Mouse (Mus musculus): Measurements from ENCODE around the gene Lin54. TPM values are rescaled to one million over a fixed set of nuclear protein-coding genes. Genes with fewer than 3 reads are reported as not detected.

Lin54 gene
- polyA plus RNA-seq, 1 experiment: 13.8 TPM

DNA sequence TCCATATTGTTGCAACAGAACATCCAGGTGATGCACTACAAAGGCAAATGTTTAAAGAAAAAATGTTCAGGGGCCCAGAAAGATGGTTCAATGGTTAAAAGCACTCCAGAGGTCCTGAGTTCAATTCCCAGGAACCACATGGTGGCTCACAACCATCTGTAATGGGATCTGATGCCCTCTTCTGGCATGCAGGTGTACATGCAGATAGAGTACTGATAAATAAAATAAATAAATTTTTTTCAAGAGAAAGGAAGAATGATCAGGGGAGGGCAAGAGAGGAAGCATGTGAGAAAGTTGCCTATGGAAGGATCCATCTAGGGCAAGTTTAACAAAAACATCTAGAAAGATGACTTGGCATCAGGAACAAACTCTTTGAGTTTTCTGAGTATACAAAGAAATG is 12.1 kb upstream of the Lin54 start:
- Histone ChIP-seq H3K4me3 (ENCODE audit: control insufficient read depth, low read depth, low read length) (no peak overlapping the region), H3K4me1 (ENCODE audit: control insufficient read depth, insufficient read depth, low read length) (no peaks in the 10 kb centered on the region; the same call in 1 of the 2 replicates), H3K36me3 (ENCODE audit: control insufficient read depth, insufficient read depth, low read length) (no peaks in the 10 kb centered on the region), H3K27me3 (ENCODE audit: control insufficient read depth, insufficient read depth, low read length) (no peaks in the 10 kb centered on the region), H3K27ac (ENCODE audit: control insufficient read depth, insufficient read depth, low read depth, low read length) (no peak overlapping the region)
- TF ChIP-seq CTCF (IDR thresholded peaks at IDR 0.05; ENCODE audit: control insufficient read depth, insufficient read depth, insufficient replicate concordance, low read depth, low read length) (no peak), POLR2A (IDR thresholded peaks at IDR 0.05; ENCODE audit: control insufficient read depth, low read depth, low read length) (no peak)

DNA sequence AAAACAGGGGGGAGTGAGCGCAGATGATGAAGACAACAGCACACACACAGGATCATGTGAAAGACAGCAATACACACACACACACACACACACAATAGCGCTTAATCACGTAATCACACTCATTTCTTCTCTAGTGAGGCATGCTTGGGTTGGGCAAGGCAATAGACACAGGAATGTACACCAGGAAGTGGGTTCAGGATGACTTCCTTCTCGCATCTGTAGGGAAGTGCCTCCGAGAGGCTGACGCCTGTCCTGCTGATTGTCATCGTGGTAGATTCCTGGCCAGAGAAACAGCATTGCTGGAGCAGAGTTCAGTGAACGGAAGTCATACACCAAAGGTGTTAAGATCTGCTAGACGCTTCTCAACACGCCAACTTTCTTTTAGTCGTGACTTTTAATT is 8.8 kb upstream of the Lin54 start:
- H3K27ac ChIP-seq (ENCODE audit: control insufficient read depth, insufficient read depth, low read depth, low read length): no peak overlapping the region
- no peaks in the 10 kb centered on the region for H3K4me1 ChIP-seq (ENCODE audit: control insufficient read depth, insufficient read depth, low read length)
- no peaks in the 10 kb centered on the region for H3K36me3 ChIP-seq (ENCODE audit: control insufficient read depth, insufficient read depth, low read length)
- no peaks in the 10 kb centered on the region for H3K27me3 ChIP-seq (ENCODE audit: control insufficient read depth, insufficient read depth, low read length)
- H3K4me3 ChIP-seq (ENCODE audit: control insufficient read depth, low read depth, low read length): no peak overlapping the region
- TF ChIP-seq CTCF (IDR thresholded peaks at IDR 0.05; ENCODE audit: control insufficient read depth, insufficient read depth, insufficient replicate concordance, low read depth, low read length) (no peak), POLR2A (IDR thresholded peaks at IDR 0.05; ENCODE audit: control insufficient read depth, low read depth, low read length) (no peak)

DNA sequence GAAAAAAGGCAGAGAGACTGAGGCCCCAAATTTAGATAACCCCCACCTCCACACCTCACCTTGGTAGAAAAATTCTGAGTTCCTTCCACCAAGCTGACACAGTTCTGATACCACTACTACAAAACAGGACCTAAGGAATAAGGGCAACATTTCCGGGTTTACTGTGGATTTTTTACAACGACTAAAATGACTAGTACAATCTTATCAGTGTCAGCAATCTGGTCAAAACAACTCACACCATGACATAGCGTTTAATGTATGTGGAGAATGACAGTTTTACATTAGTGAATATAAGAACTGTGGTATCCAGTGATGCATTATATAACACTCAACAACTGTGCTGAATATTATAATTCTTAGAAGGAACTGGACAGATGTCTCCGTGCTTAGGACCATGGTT is 828 bp upstream of the Lin54 start:
- Histone ChIP-seq H3K4me1 (ENCODE audit: control insufficient read depth, insufficient read depth, low read length) (peaks cover 8% of the 10 kb centered on the region), H3K27me3 (ENCODE audit: control insufficient read depth, insufficient read depth, low read length) (no peaks in the 10 kb centered on the region), H3K27ac (ENCODE audit: control insufficient read depth, insufficient read depth, low read depth, low read length) (no peak overlapping the region), H3K36me3 (ENCODE audit: control insufficient read depth, insufficient read depth, low read length) (no peaks in the 10 kb centered on the region), H3K4me3 (ENCODE audit: control insufficient read depth, low read depth, low read length) (peak overlapping the region; percentile 18; the same call in 1 of the 2 replicates)
- TF ChIP-seq CTCF (IDR thresholded peaks at IDR 0.05; ENCODE audit: control insufficient read depth, insufficient read depth, insufficient replicate concordance, low read depth, low read length) (no peak), POLR2A (IDR thresholded peaks at IDR 0.05; ENCODE audit: control insufficient read depth, low read depth, low read length) (no peak)

DNA sequence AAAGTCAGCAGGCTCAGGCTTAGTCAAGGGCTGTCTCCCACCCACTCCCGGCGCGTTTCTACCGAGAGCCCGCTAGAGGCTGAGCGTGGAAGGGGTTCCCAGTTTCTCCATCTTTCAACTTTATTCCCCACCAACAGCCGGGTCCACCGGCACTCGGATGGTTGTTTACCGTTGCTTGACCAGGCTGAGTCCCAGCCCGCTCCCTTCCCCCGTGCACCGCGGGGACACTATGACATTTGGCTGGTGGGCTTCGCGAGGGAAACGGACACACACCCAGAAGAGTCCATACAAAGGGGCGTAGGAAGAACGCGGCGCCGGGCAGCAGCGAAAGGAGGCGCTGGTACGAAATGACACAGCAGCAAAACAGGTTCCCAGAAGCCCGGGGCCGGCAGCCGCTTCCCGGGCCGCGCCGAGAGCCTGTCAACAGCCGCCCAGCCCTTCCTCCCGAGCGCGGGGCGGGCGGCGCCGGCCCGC is 571 bp downstream of the Lin54 start:
- H3K4me1 ChIP-seq (ENCODE audit: control insufficient read depth, insufficient read depth, low read length): peaks cover 8% of the 10 kb centered on the region
- peak overlapping the region; percentile 89 for H3K4me3 ChIP-seq (ENCODE audit: control insufficient read depth, low read depth, low read length)
- H3K27ac ChIP-seq (ENCODE audit: control insufficient read depth, insufficient read depth, low read depth, low read length): peak overlapping the region; percentile 68
- no peak for TF ChIP-seq POLR2A (IDR thresholded peaks at IDR 0.05; ENCODE audit: control insufficient read depth, low read depth, low read length)
- no peak for TF ChIP-seq CTCF (IDR thresholded peaks at IDR 0.05; ENCODE audit: control insufficient read depth, insufficient read depth, insufficient replicate concordance, low read depth, low read length)
- no peaks in the 10 kb centered on the region for H3K36me3 ChIP-seq (ENCODE audit: control insufficient read depth, insufficient read depth, low read length)
- no peaks in the 10 kb centered on the region for H3K27me3 ChIP-seq (ENCODE audit: control insufficient read depth, insufficient read depth, low read length)

DNA sequence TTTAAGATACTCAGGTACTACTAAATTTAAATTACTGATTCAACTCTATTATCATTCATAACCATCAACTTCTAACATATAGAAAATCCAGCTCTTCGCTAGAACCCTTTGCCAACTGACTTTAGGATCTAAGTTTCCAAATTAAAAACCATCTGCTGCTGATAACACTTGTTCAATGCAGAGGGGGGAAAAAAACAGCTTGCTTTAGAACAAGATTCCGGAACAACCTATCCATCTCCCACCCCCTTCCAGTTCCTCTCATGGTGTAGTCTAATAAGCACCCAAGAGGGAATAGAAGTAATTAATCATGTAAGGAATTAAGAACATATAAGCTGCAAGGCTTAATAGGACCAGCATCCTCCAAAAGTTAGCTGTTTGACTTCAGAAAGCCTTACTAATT is 1.2 kb downstream of the Lin54 start:
- peaks cover 8% of the 10 kb centered on the region for H3K4me1 ChIP-seq (ENCODE audit: control insufficient read depth, insufficient read depth, low read length)
- no peaks in the 10 kb centered on the region for H3K36me3 ChIP-seq (ENCODE audit: control insufficient read depth, insufficient read depth, low read length)
- H3K27me3 ChIP-seq (ENCODE audit: control insufficient read depth, insufficient read depth, low read length): no peaks in the 10 kb centered on the region
- no peak overlapping the region for H3K27ac ChIP-seq (ENCODE audit: control insufficient read depth, insufficient read depth, low read depth, low read length)
- no peak for TF ChIP-seq CTCF (IDR thresholded peaks at IDR 0.05; ENCODE audit: control insufficient read depth, insufficient read depth, insufficient replicate concordance, low read depth, low read length)
- TF ChIP-seq POLR2A (IDR thresholded peaks at IDR 0.05; ENCODE audit: control insufficient read depth, low read depth, low read length): no peak
- H3K4me3 ChIP-seq (ENCODE audit: control insufficient read depth, low read depth, low read length): peak overlapping the region; percentile 93; the same call in 1 of the 2 replicates

DNA sequence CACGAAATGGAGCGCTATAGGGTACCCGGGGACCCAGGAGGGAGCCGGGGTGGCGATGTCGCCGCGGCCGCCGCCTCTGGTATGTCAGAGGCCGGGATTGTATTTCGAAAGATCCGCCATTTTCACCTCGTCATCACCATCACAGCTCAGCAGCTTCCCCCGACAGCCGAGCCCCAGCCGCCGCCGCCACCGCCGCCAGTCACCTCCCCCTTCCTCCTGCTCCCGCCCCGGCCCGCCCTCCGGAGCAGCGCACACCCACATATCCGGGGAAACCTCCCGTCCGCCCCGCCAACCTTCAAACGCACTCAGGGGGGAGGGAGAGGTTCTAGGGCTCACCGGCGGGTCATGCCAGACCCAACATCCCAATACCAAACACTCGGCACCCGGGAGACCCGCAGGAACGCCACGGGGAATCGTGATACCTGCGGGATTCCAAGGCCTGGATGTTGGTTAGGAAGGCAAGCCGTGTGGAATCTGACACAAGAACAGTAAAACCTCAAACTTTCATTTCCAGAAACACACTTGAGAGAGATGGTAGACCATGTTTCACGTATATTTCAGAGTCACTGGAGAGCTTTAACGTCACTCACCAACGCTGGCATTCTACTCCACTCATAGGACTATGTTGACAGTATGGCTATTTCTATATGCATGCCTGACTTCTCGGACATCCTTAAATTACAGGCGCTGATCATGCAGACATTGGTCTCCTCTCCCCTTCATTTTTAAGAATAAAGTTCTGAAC is 1.8 kb downstream of the Lin54 start:
- Histone ChIP-seq H3K4me1 (ENCODE audit: control insufficient read depth, insufficient read depth, low read length) (peaks cover 8% of the 10 kb centered on the region), H3K27ac (ENCODE audit: control insufficient read depth, insufficient read depth, low read depth, low read length) (peak overlapping the region; percentile 54)
- TF ChIP-seq POLR2A (IDR thresholded peaks at IDR 0.05; ENCODE audit: control insufficient read depth, low read depth, low read length) (no peak), CTCF (IDR thresholded peaks at IDR 0.05; ENCODE audit: control insufficient read depth, insufficient read depth, insufficient replicate concordance, low read depth, low read length) (no peak)

DNA sequence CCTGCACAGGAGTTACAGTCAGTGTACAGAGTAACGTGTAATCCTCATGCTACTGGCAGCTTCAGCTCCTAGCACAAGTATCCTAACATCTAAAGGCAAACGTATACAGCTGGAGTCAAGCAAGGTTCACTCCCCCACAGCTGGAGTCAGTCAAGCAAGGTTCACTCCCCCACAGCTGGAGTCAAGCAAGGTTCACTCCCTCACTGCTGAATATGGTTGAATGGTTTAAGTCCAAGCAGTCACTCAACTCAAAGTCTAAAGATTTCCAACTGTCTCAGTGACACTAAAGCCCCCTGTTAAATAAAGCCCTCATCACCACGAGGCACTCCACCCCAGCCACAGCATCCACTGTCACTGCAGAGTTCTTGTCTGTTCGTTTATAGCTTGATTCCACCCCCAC is 8.7 kb downstream of the Lin54 start:
- H3K27ac ChIP-seq (ENCODE audit: control insufficient read depth, insufficient read depth, low read depth, low read length): no peak overlapping the region

More for the DNA sequence above, 1.8 kb downstream of the Lin54 start:
- H3K27me3 ChIP-seq (ENCODE audit: control insufficient read depth, insufficient read depth, low read length): no peaks in the 10 kb centered on the region
- no peaks in the 10 kb centered on the region for H3K36me3 ChIP-seq (ENCODE audit: control insufficient read depth, insufficient read depth, low read length)
- H3K4me3 ChIP-seq (ENCODE audit: control insufficient read depth, low read depth, low read length): peak overlapping the region; percentile 93

More for the DNA sequence above, 8.7 kb downstream of the Lin54 start:
- TF ChIP-seq CTCF (IDR thresholded peaks at IDR 0.05; ENCODE audit: control insufficient read depth, insufficient read depth, insufficient replicate concordance, low read depth, low read length) (no peak), POLR2A (IDR thresholded peaks at IDR 0.05; ENCODE audit: control insufficient read depth, low read depth, low read length) (no peak)
- no peak overlapping the region for H3K4me3 ChIP-seq (ENCODE audit: control insufficient read depth, low read depth, low read length)
- H3K27me3 ChIP-seq (ENCODE audit: control insufficient read depth, insufficient read depth, low read length): no peaks in the 10 kb centered on the region
- H3K4me1 ChIP-seq (ENCODE audit: control insufficient read depth, insufficient read depth, low read length): no peaks in the 10 kb centered on the region
- H3K36me3 ChIP-seq (ENCODE audit: control insufficient read depth, insufficient read depth, low read length): no peaks in the 10 kb centered on the region

Data from testis, adult 2 months (tissue).